Comparison of ENCODE assay signal across 10 mouse cellular contexts in the genomic region with DNA sequence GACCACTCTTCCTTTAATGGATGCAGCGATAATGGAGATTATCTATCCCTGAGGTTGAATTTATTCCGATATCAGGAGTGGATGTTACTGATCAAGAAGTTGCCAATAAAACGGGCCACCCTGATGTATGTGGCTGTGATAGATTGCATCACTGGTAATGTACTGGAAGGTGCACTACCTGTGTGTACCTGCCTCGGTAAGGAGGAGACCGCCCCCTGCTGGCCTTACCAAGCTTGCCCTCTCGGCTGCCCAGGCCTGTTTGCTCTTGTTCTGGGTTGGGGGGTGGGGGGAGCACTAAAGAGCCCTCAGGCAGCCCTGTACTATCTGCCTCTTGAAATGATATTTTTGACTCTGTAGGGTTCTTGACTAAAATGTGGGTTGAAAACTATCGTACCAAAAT. TPM values are rescaled to one million over a fixed set of nuclear protein-coding genes. Genes with fewer than 3 reads are reported as not detected.
DNase-seq lines count a peak whose midpoint lies in the region; ATAC-seq and TF ChIP-seq lines count a peak whose summit lies in the region.
"Had no signal": no experiment of that assay in that cellular context is flagged by ENCODE, and none has a peak within 500 bp of the region (broad histone marks: within the 10 kb centered on the region; RNA-seq: fewer than 3 reads in every experiment).

No protein-coding gene starts in this region.

- 81% methylated on average over 7 of the region's 7 CpGs for whole genome bisulfite sequencing in heart, adult 2 months
- WGBS in kidney, adult 2 months: 71% methylated on average over 7 of the region's 7 CpGs

- H3K9me3 ChIP-seq in G1E (replicated peaks): peaks cover 5% of the 10 kb centered on the region; the same call in 1 of the 2 replicates
- H3K9me3 ChIP-seq: heart, embryonic 13.5 days; neural tube, embryonic 12.5 days had no signal

- H3K36me3 ChIP-seq in heart, adult 2 months (ENCODE audit: control insufficient read depth, insufficient read depth, low read length): no peaks in the 10 kb centered on the region
- H3K36me3 ChIP-seq in G1E (replicated peaks): no peaks in the 10 kb centered on the region
- H3K36me3 ChIP-seq in kidney, adult 2 months (ENCODE audit: control insufficient read depth, insufficient read depth, low read length): no peaks in the 10 kb centered on the region
- H3K36me3 ChIP-seq: heart, embryonic 13.5 days; neural tube, embryonic 12.5 days had no signal

- H3K27me3 ChIP-seq in heart, adult 2 months (ENCODE audit: control insufficient read depth, insufficient read depth, low read length): no peaks in the 10 kb centered on the region
- H3K27me3 ChIP-seq in G1E (ENCODE audit: insufficient read depth, low read length): peaks cover 5% of the 10 kb centered on the region; the same call in 1 of the 2 replicates
- H3K27me3 ChIP-seq in kidney, adult 2 months (replicated peaks; ENCODE audit: control insufficient read depth, insufficient read depth, low read length): no peaks in the 10 kb centered on the region
- H3K27me3 ChIP-seq: heart, embryonic 13.5 days; neural tube, embryonic 12.5 days had no signal

- intact Hi-C loops in heart, adult 2 months (cut with DNase I): loop anchor here (2.0 kb wide), 1 partner anchor 53 kb away; no protein-coding TSS in a partner anchor

- H3K4me3 ChIP-seq in heart, adult 2 months: no peak overlapping the region
- H3K4me3 ChIP-seq in G1E (ENCODE audit: low read depth, low read length): no peak overlapping the region
- no peak overlapping the region for H3K4me3 ChIP-seq in kidney, adult 2 months (ENCODE audit: insufficient read depth, low read depth, low read length)
- H3K4me3 ChIP-seq: heart, embryonic 13.5 days; neural tube, embryonic 12.5 days had no signal

- H3K4me1 ChIP-seq in heart, adult 2 months (ENCODE audit: control insufficient read depth, insufficient read depth, low read length): peaks cover 1% of the 10 kb centered on the region; the same call in 1 of the 2 replicates
- H3K4me1 ChIP-seq in G1E (ENCODE audit: insufficient read depth, low read depth, low read length): no peaks in the 10 kb centered on the region
- no peaks in the 10 kb centered on the region for H3K4me1 ChIP-seq in kidney, adult 2 months (ENCODE audit: control insufficient read depth, insufficient read depth, low read length)
- H3K4me1 ChIP-seq: neural tube, embryonic 12.5 days had no signal

- no peak overlapping the region for H3K27ac ChIP-seq in heart, adult 2 months
- no peak overlapping the region for H3K27ac ChIP-seq in kidney, adult 2 months (ENCODE audit: insufficient read depth, low read depth, low read length)
- H3K27ac ChIP-seq: heart, embryonic 13.5 days; neural tube, embryonic 12.5 days had no signal

- H3K9ac ChIP-seq in heart, adult 2 months (ENCODE audit: low read depth, low read length): no peak overlapping the region
- H3K9ac ChIP-seq: heart, embryonic 13.5 days; neural tube, embryonic 12.5 days had no signal

- TF ChIP-seq EP300 in heart, adult 2 months (IDR thresholded peaks at IDR 0.05; ENCODE audit: insufficient read depth, low read depth, low read length): no peak

- peak; percentile 54; the same call in 1 of the 2 replicates for ATAC-seq in G1E (ENCODE audit: extremely low read depth, insufficient number of reproducible peaks, low FRiP score, poor library complexity, severe bottlenecking)
- peak; percentile 88 for ATAC-seq in megakaryocyte, adult 5-6 weeks (ENCODE audit: poor library complexity, severe bottlenecking)

- no peak for TF ChIP-seq POLR2A in heart, adult 2 months (IDR thresholded peaks at IDR 0.05; ENCODE audit: insufficient read depth, low read depth, low read length)
- TF ChIP-seq POLR2A in kidney, adult 2 months (IDR thresholded peaks at IDR 0.05; ENCODE audit: low read depth, low read length): no peak

- peak in 1 of 2 experiments; percentile 29 for DNase-seq in heart, adult 2 months
- DNase-seq in heart, adult 9 months (ENCODE audit: low spot score in 2 of 2): no peak
- no peak for DNase-seq in G1E (ENCODE audit: low spot score)
- peak; percentile 77 for DNase-seq in kidney, adult 2 months
- DNase-seq in thymus, postnatal 4 days: peak; percentile 76
- DNase-seq in embryo, embryonic 9.5 days (ENCODE audit: extremely low spot score): no peak
- DNase-seq in right cerebral cortex, postnatal 25 days: no peak

- H3K79me2 ChIP-seq in heart, adult 2 months (replicated peaks; ENCODE audit: control insufficient read depth, insufficient read depth, low read length): peaks cover 4% of the 10 kb centered on the region

- peak; percentile 62 for TF ChIP-seq CTCF in heart, adult 2 months (IDR thresholded peaks at IDR 0.05)
- no peak for TF ChIP-seq CTCF in G1E (IDR thresholded peaks at IDR 0.05; ENCODE audit: low read depth, low read length)
- peak; percentile 90 for TF ChIP-seq CTCF in kidney, adult 2 months (conservative IDR thresholded peaks at IDR 0.05; ENCODE audit: insufficient read depth, insufficient read length, low read depth, low read length)

RNA-seq across cellular contexts. Expression of a gene that starts 48.2 kb away (rescaled TPM):
- total RNA-seq in heart, adult 2 months (2021): 10 to 100 TPM; 26.0 to 27.3 TPM
- 6.1 and 8.1 TPM in 2 replicates for polyA plus RNA-seq in heart, adult 2 months (2012; rRNA removed)
- 5.1 and 6.1 TPM in 2 replicates for total RNA-seq in G1E (2014; fragmentation: Nextera tagmentation)
- 2.5 and 2.7 TPM in 2 replicates for total RNA-seq in G1E (2017)
- polyA plus RNA-seq in G1E (2012): 2.0 and 2.2 TPM in 2 replicates
- 5.0 and 6.1 TPM in 2 replicates for polyA plus RNA-seq in kidney, adult 2 months (2012; rRNA removed)
- 7.3 and 8.1 TPM in 2 replicates for total RNA-seq in megakaryocyte, adult 5-6 weeks (2015)
- total RNA-seq in megakaryocyte, adult 5-6 weeks (2017): 3.5 and 13.3 TPM in 2 replicates

Comparison
In these comparisons a context has a peak if more than half of its experiments do, and no peak if none do; other contexts are left out.
1. DNase-seq: peak in kidney, adult 2 months (single experiment) and thymus, postnatal 4 days (single experiment); none in heart, adult 9 months (0 of 2), G1E (single experiment), embryo, embryonic 9.5 days (single experiment) and right cerebral cortex, postnatal 25 days (single experiment).